Mouse (Mus musculus) olfactory bulb, adult 2 months (tissue): Measurements from ENCODE around the gene Chd1l.

Experiments used
- CTCF ChIP-seq: fragments of 200-500 bp; IDR thresholded peaks from 2 replicates; pipeline ENCODE4 v1.5.1; 2012; ENCODE audit warnings: low read depth, mild to moderate bottlenecking, low read length, moderate library complexity; ENCODE audit not compliant: insufficient read depth
- POLR2A ChIP-seq: fragments of 200-500 bp; IDR thresholded peaks from 2 replicates; pipeline ENCODE4 v1.6.1; 2012; ENCODE audit warnings: mild to moderate bottlenecking, low read depth, low read length, moderate library complexity; ENCODE audit not compliant: insufficient read depth

- TF ChIP-seq CTCF = no peak
- no peak for TF ChIP-seq POLR2A
These were observed 49.7 kb upstream of the Chd1l start for GRCm38 (mm10) chr3:97659746-97660145.
